Mouse (Mus musculus): ENCODE measurements around the gene Mpeg1.

DNA sequence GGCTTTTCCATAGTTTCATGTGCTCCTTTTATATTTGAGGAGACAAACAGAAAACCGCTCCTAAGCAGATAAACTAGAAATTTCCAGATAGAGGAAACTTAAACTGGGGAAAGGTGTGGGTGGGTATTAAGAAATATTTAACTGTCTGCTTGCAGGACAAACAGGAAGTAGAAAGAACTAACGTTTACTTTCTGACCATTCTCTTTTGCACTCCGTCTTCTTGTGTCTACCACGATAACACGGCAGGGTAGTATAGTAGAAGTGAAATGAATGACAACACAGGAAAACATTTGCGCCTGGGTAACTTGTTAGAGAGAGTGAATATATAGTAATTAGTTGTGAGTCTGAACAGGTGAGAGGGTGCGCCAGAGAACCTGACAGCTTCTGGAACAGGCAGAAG, 42.2 kb downstream of the Mpeg1 start:
- TF ChIP-seq GATA1 (IDR thresholded peaks at IDR 0.05; ENCODE audit: borderline replicate concordance, low read length): no peak
- no peak for TF ChIP-seq FLI1 (IDR thresholded peaks at IDR 0.05; ENCODE audit: low read length)

All from megakaryocyte, embryonic 14.5 days (primary cell).